Mouse (Mus musculus) lung, postnatal 10 days (tissue): ENCODE data around the gene Wdhd1.
"Not testable (repeated sequence)": the region's sequence is repeated elsewhere in the genome, so short reads cannot be mapped to it uniquely, and the experiment has no call there.

ENCODE experiments used
- DNase-seq: peaks from one replicate; pipeline ENCODE4 v3.0.0; 2021

Gene Wdhd1

DNA sequence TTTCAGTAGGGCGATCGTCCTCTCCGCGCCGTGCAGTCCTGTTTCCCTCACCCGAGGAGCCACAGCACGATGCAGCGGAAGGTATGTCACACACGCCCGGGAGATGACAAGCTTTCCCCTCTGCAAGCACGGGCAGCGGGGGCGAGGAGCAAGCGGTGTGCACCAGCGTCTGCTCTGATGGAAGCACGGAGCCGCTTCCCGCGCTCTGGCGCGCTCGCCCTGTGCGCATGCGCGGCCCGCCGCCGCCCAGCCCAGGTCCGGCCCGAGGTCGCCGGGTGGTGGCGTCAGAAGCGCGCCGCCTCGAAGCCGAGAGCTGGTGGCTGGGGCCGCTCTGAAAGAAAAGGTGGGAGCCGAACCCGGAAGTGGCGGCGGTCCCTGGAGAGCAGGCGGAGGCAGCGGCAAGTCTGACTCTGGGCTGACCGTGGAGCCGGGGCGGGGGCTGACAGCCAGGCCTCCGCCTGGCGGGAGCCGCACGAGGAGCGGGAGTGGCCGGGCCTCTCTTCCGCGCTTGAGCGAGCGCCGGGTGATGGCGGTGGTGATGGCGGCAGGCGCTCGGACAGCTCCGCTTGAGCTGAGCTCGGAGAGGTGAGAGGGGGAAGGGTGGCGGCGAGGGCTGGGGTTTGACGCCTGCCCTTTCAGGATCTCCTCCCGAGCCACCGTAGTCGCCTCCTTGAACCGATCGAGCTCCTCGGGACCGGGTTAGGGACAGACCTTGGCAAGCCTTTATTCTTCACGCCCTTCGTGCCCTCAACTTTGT lies at the start of gene Wdhd1, which contains the start of gene Socs4:
TSS of gene Wdhd1 (minus strand) at position 221 of the 757 bp plus-strand sequence.
TSS of gene Socs4 (plus strand) at position 295 of the 757 bp plus-strand sequence.
- DNase-seq, result peak; percentile 95

DNA sequence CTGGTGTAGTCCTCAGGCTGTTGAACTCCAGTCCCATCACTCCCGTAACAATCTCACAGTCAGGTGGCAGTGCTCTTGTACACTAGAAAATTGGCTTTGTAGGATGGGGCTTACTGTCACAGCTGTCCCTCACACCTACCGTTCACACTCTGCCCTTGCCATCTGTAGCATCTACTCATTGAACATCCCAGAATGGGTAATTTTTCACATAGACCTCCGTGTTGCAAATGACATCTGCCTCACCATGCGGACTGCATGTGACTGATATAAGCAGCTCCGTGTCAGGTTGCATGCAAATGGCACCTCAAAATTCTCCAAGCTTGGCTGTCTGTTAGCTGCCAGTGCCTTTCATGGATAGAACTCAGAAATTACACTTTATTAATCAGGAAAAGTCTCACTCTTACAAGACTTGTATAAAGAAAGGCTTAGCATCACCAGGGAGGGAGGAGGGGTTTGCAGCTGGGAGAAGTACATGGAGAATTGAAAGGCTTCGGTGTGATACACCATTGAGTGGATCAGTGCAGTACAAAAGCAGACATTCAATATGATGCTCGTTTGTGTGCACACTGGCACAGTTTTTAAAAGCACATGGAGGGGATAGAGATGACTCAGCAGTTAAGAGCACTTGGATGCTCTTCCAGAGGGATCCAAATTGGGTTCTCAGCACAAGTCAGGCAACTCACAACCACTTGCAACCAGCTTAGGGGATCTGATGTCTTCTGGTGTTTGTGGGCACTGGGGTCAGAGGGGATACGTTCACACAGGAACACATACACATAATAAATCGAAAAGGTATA lies 49.5 kb upstream of the Wdhd1 start:
- DNase-seq, result no peak

GRCm38 (mm10) chr14:47321581-47321980 lies 44.9 kb upstream of the Wdhd1 start:
- DNase-seq, result not testable (repeated sequence)

DNA sequence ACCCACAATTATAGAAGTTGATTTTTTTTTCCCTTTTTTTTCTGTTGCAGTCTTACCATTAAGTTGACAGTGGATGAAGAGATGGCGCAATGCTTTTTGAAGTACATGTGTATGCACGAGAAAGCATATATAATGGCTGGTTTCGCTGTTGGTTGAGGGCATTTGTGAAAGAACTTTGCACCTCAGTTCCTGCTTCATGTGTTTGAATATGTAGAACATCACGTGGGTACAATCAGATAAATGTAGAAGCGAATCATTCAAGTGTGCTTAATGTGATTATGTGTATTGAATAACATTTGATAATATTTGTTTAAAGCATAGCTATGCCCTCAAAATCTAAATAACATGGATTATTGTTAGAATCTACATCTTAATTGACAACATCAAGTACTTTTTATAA lies 42.7 kb upstream of the Wdhd1 start:
- no peak for DNase-seq

- DNase-seq, result no peak
These were observed 33.9 kb upstream of the Wdhd1 start for GRCm38 (mm10) chr14:47310342-47311181.

GRCm38 (mm10) chr14:47309061-47309460 lies 32.4 kb upstream of the Wdhd1 start:
- DNase-seq, result no peak

- no peak for DNase-seq
These were observed 31.0 kb upstream of the Wdhd1 start for GRCm38 (mm10) chr14:47307669-47308068.

DNA sequence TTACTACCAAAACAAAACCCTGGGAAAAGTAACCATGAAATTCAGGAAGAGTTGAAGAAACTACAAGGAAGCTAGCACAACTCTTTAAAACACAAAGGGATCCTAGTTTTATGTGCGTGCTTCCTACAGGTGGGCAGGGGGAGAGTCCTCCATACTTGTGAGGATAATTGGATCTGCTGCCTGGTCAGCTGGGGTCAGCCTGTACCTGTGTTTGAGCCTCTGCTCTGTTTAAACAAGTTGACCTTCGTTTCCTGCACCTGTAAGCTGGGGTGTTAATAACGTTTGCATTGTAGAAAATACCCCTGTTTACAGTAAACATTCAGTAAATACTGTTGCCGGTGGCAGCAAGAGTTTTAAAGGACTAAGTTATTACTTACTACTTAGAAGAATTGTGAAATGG lies 29.3 kb upstream of the Wdhd1 start:
- DNase-seq, result no peak

GRCm38 (mm10) chr14:47304814-47305405 lies 28.3 kb upstream of the Wdhd1 start:
- no peak for DNase-seq

GRCm38 (mm10) chr14:47302885-47303680 lies 26.4 kb upstream of the Wdhd1 start:
- DNase-seq, result no peak

DNA sequence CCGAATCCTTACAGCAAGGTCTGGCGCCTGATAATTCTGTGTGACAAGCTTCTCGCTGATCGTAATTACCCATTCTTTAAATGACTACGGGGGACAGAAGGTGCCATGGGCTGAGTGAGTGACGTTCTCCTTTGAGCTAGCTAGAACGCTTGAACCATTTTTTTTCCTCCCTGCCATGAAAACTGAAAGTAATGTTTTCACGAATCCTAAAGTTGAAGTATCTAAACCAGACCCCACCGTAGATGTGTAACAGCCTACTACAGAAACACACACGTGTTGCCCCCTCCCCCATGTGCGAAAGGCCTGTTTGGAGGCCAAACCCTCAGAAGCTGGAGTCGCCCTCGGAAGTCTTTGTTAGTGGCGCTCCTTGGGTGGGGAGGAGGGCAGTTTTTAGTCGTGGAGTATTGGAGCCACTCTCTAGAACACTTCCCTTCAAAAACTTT lies 22.2 kb upstream of the Wdhd1 start:
- DNase-seq, result peak; percentile 49

DNA sequence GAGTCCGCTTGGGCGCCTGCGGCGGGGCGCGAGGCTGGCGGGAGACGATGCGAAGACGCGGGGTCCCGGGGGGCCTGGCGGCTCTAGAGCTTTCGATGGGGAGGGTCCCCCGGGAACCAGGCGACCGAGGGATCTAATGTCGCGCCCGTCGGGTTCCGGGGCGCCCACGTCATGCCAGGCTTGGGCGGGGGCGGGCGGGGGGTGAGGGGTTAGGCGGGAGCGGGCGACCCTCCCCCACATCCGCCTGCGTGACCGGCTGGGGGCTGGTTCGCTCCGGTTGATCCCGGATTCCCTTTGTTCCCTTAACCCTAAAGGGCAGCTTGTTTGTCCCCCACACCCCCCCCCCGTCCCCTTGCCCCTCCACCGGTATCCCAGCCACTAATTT lies 21.7 kb upstream of the Wdhd1 start:
- DNase-seq, result no peak

DNA sequence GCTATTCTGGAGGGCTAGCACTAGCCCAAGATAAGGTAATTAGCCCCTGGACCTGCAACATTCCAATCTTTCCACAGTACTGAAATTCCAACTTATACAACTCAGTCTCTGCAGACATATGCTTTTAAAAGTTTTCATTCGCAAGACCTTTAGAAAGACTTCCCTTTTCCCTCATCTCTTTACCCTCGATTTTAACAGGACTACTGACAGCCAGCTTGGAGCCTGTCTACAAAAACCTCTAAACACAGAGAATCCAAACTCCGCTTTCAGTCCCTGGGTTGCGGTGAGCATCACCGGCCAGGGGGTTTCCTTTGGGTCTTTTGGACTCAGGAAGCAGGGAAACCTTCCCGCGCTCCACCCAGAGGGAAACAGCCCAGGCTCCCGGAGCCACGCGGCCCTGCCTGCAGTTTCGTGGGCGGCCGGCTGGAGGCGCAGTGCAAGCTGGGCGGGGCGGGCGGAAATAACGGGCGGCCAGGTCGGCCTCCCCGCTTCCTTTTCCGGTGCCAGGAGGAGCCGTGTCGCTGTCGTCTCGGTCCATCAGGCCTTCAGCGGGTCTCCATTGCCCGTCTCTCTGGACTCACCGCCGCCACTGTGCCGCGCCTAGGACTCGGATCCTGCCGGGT lies 21.2 kb upstream of the Wdhd1 start, which contains the start of gene Mapk1ip1l:
TSS of gene Mapk1ip1l (plus strand) at position 482 of the 623 bp plus-strand sequence.
- DNase-seq, result peak; percentile 95

- no peak for DNase-seq
These were observed 19.6 kb upstream of the Wdhd1 start for GRCm38 (mm10) chr14:47296232-47296631.

DNA sequence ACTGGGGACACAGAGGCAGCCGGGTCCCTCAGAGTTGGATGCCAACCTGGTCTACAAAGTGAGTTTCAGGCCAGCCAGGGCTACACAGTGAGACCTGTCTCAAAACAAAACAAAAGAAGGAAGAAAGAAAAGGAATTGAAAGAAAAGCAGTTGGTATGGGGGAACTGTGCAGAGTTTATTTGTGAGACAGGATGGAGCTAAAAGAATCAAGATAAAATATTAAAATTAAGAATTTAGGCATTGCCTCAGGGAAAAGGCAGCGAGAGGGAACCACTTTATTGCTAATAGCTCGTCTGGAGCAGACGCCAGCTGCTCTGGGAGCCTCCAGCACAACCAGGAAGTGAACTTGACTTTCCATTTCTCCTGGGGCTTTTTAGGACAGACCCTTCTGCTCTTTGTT lies 17.5 kb upstream of the Wdhd1 start:
- DNase-seq, result no peak

DNA sequence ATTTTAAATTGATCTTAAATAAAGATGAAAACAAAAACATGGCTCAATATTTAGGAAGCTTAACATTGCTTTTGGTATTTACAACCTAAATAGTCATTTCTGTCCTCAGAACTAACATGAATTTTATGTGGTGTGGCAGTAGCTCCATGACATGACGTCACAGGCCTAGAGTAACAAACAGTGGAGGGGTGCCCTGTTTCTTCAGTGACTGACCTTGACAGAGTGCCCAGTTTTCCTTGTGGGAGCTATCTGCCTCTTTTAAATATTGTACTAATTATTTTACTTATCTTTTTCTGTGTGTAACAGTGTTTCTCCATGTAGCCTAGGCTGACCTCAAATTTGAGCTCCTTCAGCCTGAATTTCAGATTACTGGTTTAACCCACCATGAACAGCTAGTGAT lies 15.1 kb upstream of the Wdhd1 start:
- DNase-seq, result no peak

DNA sequence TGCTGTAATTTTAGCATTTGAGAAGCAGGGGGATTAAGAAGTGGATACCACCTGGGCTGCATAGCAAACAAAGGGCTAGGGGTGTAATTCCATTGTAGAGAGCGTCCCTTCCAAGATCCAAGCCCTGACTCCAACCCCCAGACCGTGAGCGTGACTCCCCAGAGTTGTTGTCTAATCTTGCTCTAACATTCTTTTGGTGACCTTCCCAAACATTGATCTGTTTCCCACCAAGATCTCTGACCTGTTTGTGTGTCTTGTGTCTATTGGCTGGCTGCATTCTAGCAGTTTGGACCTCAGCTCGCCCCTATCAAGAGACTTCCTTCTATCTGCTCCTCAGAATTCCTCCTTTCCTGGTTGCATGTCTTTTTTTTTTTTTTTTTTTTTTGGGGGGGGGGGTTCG lies 10.4 kb upstream of the Wdhd1 start:
- no peak for DNase-seq

- DNase-seq, result no peak
These were observed 9.6 kb upstream of the Wdhd1 start for GRCm38 (mm10) chr14:47286215-47286614.

GRCm38 (mm10) chr14:47285271-47285670 lies 8.6 kb upstream of the Wdhd1 start:
- DNase-seq, result no peak

GRCm38 (mm10) chr14:47283568-47283967 lies 6.9 kb upstream of the Wdhd1 start:
- DNase-seq, result no peak

GRCm38 (mm10) chr14:47281535-47281934 lies 4.9 kb upstream of the Wdhd1 start:
- DNase-seq, result no peak
